Mouse (Mus musculus): ENCODE data around the gene Tmem151b.

The Tmem151b gene

GRCm38 (mm10) chr17:45548541-45549512 is 650 bp downstream of the Tmem151b start:
- in situ Hi-C loops (cut with MboI, MseI): loop anchor here in 1 of 2 experiments (10.0 kb wide), 1 partner anchor 534 kb away; no protein-coding TSS in a partner anchor

DNA sequence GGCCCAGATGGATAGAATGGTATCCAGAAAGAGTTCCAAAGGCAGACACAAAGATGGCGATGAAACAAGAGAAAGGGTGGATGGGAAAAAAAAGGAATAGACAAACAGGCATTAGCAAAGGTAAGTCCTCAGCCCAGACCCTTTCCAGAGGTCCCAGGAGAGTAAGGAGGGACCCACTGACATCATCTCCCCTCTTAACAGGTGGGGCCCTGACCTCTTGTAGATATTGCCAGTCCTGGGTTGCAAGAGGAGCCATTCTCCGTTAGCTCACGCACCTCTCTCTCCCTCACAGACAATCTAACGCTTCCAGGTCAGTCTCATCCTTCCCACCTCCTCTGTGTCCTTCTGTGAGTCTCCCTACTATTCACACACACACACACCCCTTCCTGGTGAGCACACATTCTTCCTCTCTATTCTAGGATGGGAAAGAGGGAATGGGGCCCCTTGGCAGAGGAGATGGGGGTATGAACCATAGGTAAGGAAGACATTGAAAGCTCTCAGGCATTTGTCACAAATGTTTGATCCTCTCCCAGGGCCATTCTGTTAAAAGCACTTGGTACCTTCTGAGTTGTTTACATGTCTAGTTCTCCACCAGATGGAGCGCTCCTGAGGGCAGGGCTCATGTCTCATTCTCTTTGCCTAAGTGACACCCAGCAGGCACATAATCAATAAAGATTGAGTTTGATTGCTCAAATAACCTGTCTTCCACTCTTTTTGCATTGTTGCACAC is 1.9 kb downstream of the Tmem151b start:
- in situ Hi-C loops (cut with MboI, MseI): loop anchor here in 1 of 2 experiments (10.0 kb wide), 1 partner anchor 533 kb away; no protein-coding TSS in a partner anchor

DNA sequence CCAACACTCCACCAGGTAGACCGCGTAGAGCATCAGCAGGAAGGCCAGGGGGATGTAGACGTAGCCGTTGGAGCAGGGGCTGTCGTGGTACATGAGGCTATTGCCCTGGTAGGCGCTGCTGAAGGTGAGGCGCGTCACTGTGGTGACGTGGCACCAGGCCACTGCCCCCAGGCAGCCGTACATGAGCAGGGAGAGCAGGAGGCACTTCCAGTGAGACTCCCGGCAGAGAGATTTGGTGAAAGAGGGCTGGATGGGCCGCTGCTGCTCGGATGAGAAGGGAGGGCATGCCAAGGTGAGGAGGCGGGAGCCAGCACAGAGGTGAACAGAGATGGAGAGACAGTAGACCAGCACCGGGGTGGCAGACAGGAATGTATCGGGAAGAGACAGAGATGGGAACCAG is 2.5 kb downstream of the Tmem151b start:
- in situ Hi-C loops (cut with MboI, MseI): loop anchor here in 1 of 2 experiments (10.0 kb wide), 1 partner anchor 532 kb away; no protein-coding TSS in a partner anchor

GRCm38 (mm10) chr17:45545278-45545961 is 4.1 kb downstream of the Tmem151b start:
- in situ Hi-C loops (cut with MboI, MseI): loop anchor here in 1 of 2 experiments (10.0 kb wide), 1 partner anchor 531 kb away; no protein-coding TSS in a partner anchor

- in situ Hi-C loops (cut with MboI, MseI): loop anchor here in 1 of 2 experiments (10.0 kb wide), 1 partner anchor 530 kb away; no protein-coding TSS in a partner anchor
These were observed 4.6 kb downstream of the Tmem151b start for GRCm38 (mm10) chr17:45544873-45545277.

GRCm38 (mm10) chr17:45544001-45544872 is 5.2 kb downstream of the Tmem151b start:
- in situ Hi-C loops (cut with MboI, MseI): loop anchor here in 1 of 2 experiments (10.0 kb wide), 1 partner anchor 529 kb away; no protein-coding TSS in a partner anchor

- in situ Hi-C loops (cut with MboI, MseI): loop anchor here in 1 of 2 experiments (10.0 kb wide), 1 partner anchor 528 kb away; no protein-coding TSS in a partner anchor
These were observed 6.4 kb downstream of the Tmem151b start for GRCm38 (mm10) chr17:45543115-45543514.

DNA sequence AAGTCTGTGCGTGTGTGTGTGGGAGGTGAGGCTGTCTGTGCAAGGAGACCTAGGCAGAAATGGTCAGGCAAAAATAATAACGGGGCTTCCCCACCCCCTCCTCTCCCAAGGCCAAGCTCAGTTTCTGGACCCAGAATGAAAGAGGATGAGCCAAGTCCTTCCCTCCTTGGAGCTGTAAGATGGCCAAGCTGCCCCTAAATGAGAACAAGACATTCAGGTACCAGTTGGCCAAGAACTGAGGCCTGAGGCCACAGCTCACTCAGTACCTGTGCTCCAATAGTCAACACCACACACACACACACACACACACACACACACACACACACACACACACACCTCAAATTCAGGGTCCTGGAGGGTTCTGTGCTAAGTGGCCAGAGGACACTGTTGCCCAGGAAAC is 6.8 kb downstream of the Tmem151b start:
- in situ Hi-C loops (cut with MboI, MseI): loop anchor here in 1 of 2 experiments (10.0 kb wide), 1 partner anchor 528 kb away; no protein-coding TSS in a partner anchor

- in situ Hi-C loops (cut with MboI, MseI): loop anchor here in 1 of 2 experiments (10.0 kb wide), 1 partner anchor 527 kb away; no protein-coding TSS in a partner anchor
These were observed 7.3 kb downstream of the Tmem151b start for GRCm38 (mm10) chr17:45542129-45542528.

DNA sequence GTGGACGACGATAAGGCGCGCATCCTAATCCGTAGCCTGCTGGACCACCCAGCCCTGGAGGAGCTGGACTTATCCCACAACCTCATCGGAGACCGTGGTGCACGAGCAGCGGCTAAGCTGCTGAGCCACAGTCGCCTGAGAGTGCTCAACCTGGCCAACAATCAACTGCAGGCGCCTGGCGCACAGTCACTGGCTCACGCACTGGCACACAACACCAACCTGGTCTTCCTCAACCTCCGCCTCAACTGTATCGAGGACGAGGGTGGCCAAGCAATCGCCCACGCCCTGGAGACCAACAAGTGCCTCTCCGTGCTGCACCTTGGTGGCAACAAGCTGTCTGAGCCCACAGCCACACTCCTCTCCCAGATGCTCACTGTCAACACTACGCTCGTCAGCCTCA is 9.8 kb downstream of the Tmem151b start:
- in situ Hi-C loops (cut with MboI, MseI): loop anchor here in 1 of 2 experiments (10.0 kb wide), 1 partner anchor 525 kb away; no protein-coding TSS in a partner anchor

DNA sequence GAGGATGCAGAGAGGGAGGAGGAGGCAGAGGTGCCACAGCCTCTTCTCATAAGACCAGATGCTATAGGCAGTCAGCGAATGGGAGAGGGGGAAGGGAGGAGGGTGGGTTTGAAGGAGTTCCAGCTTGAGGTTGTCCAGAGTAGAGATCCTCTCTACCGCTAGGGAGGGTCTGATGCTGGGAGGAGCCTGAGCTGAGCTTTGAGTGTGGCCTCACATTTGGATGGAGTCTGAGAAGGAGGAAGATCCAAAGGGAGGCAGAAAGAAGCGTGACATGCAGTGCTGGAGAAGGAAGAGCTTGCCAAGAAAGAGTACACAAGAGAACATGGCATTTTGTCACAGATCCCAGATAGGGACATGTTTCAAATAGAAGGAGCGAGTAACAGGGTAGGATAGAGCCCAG is 11.1 kb downstream of the Tmem151b start:
- in situ Hi-C loops (cut with MboI, MseI): no loop called here

GRCm38 (mm10) chr17:45536264-45536663 is 13.2 kb downstream of the Tmem151b start:
- in situ Hi-C loops (cut with MboI, MseI): no loop called here

GRCm38 (mm10) chr17:45532896-45533295 is 16.6 kb downstream of the Tmem151b start:
- in situ Hi-C loops (cut with MboI, MseI): no loop called here

DNA sequence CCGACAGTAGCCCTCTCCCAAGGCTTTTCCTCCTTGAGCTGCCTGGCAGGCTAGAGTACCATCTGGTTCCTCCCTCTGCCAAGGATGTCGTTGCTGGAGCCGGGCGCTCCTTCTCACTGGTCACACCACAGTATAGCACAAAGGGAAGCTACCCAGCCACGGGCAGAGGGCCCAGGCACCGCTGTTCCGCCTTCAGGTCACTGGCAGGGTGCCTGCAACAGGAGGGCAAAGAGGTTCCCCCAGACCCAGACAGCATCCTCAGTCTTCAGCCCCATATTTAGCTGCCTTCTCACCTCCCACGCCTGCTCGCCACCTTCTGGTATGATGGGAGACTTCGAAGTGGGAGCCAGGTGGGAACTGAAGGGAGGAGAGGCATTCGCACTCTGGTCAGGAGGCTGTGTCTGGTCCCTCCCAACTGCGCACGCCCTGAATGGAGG is 19.1 kb downstream of the Tmem151b start:
- in situ Hi-C loops (cut with MboI, MseI): no loop called here

- in situ Hi-C loops (cut with MboI, MseI): no loop called here
These were observed 22.9 kb downstream of the Tmem151b start for GRCm38 (mm10) chr17:45526571-45526970.

DNA sequence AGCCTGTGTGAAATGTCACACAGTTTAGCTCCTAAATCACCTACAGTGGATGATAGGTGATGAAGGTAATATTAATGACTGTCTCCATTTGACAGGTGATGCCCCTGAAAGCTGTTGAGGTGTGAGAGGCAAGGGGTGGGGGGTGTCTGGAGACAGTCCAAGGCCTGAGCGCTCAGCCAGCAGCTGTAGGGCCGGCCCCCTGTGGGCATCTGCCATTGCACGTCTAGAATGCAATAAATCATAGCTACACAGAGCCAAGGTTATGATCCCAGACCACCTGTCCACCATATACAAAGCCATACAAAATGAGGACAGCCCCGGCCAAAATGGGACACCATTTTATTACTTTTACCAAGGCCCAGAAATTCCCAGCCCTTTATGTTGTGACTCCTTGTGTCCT is 24.5 kb downstream of the Tmem151b start:
- in situ Hi-C loops (cut with MboI, MseI): no loop called here

GRCm38 (mm10) chr17:45523263-45523662 is 26.2 kb downstream of the Tmem151b start, which contains the start of gene Tcte1:
TSS of gene Tcte1 (plus strand) at chr17:45523434.
- in situ Hi-C loops (cut with MboI, MseI): no loop called here

DNA sequence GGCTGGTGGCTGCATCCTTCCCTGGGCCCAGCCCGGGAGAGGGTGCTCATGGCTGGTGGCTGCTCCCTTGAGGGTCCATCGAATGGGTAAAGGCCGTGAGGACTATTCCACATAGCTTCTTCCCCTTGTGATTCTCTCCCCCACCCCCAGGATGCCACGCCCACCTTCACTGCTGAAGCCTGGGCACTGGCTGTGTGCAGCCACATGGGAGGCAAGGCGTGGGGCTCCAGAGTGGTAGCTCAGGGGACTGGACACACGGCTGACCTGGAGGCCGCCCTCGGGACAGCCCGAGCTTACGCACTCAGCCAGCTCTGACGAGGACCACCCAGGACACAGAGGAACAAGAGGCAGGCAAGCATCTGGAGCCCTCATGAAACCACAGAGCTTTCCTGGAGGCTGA is 29.3 kb downstream of the Tmem151b start:
- in situ Hi-C loops (cut with MboI, MseI): no loop called here

- in situ Hi-C loops (cut with MboI, MseI): loop anchor here in 1 of 2 experiments (10.0 kb wide), 1 partner anchor 244 kb away; no protein-coding TSS in a partner anchor
These were observed 30.6 kb downstream of the Tmem151b start for GRCm38 (mm10) chr17:45518766-45519475.
